Mouse (Mus musculus): ENCODE results near the gene Samd10. TPM values are rescaled to one million over a fixed set of nuclear protein-coding genes. Genes with fewer than 3 reads are reported as not detected.

The Samd10 gene
- 19.3 and 23.2 TPM in 2 replicates for polyA plus RNA-seq (2012; rRNA removed)

GRCm38 (mm10) chr2:181598454-181599351, at the start of gene Samd10:
Gene Samd10, minus strand, starts transcription at chr2:181599212.

DNA sequence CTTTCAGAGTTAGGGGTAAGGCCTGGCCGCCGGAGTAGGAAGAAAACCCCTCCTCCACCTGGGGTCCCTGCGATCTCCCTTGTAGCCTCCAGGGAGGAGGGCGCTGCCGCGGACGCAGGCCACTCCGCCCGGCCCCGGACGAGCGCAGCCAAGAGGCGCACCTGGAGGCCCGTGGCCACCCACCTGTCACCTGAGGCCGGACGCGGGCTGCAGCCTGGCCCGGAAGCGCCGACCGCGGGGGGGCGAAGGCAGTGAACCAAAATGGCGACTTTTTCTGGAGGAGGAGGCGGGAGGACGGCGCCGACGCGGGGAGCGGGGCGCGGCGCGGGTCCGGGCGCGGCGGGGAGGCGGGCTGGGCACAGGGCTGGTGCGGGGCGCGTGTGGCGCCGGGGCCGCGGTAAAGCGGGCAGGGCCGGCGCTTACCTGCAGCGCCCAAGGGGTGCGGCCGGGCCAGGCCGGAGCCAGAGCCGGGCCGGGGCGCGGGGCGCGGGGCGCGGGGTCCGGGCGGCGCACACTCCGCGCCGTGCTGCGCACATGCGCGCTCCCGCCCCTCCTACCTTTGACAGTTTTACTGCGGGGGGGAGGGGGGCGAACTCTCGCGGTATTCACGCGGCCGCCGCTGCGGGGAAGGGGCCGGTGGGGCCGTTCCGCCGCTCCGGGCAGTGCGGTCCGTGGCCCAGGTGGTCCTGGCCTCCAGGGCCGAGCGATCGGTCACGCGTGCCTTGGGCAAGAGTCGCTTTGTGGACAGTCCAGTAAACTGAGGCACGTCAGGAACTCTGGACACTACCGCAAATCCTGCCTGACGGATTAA, 6.6 kb downstream of the Samd10 start, which contains the start of gene Zfp512b:
Zfp512b (minus strand) TSS at position 573 of the 811 bp plus-strand sequence.

GRCm38 (mm10) chr2:181591528-181592085, 7.4 kb downstream of the Samd10 start, which contains the start of gene Prpf6:
Gene Prpf6, plus strand, starts transcription at chr2:181591868.

GRCm38 (mm10) chr2:181584411-181584942, 14.5 kb downstream of the Samd10 start, which contains the start of gene Uckl1:
Gene Uckl1, minus strand, starts transcription at chr2:181584892.

Other genes starting within 250 kb of the Samd10 start
- gene Zgpat, start 234.3 kb downstream of the Samd10 start, polyA plus RNA-seq (2012; rRNA removed): 8.3 and 8.7 TPM in 2 replicates
- 8.8 and 9.6 TPM in 2 replicates for gene Arfrp1, start 233.8 kb downstream of the Samd10 start, polyA plus RNA-seq (2012; rRNA removed)
- 58.1 and 58.4 TPM in 2 replicates for gene Lime1, start 219.1 kb downstream of the Samd10 start, polyA plus RNA-seq (2012; rRNA removed)
- gene Zbtb46, start 139.8 kb downstream of the Samd10 start, polyA plus RNA-seq (2012; rRNA removed): 0.84 and 1.0 TPM in 2 replicates
- gene Abhd16b, start 106.0 kb downstream of the Samd10 start, polyA plus RNA-seq (2012; rRNA removed): not detected in 2 replicates
- 9.2 and 9.4 TPM in 2 replicates for gene Tpd52l2, start 102.1 kb downstream of the Samd10 start, polyA plus RNA-seq (2012; rRNA removed)
- 14.2 and 15.9 TPM in 2 replicates for gene Dnajc5, start 78.7 kb downstream of the Samd10 start, polyA plus RNA-seq (2012; rRNA removed)
- 56.7 and 63.7 TPM in 2 replicates for gene Uckl1, start 14.3 kb downstream of the Samd10 start, polyA plus RNA-seq (2012; rRNA removed)
- 2.3 and 2.9 TPM in 2 replicates for gene Prpf6, start 7.3 kb downstream of the Samd10 start, polyA plus RNA-seq (2012; rRNA removed)
- gene Zfp512b, start 6.4 kb downstream of the Samd10 start, polyA plus RNA-seq (2012; rRNA removed): 11.0 and 13.7 TPM in 2 replicates
- gene Gm29797, start 57.8 kb upstream of the Samd10 start, polyA plus RNA-seq (2012; rRNA removed): 0.38 TPM in 1 of 2 replicates, not detected in the other
- gene Sox18, start 72.4 kb upstream of the Samd10 start, polyA plus RNA-seq (2012; rRNA removed): 52.0 and 83.5 TPM in 2 replicates
- gene Tcea2, start 81.1 kb upstream of the Samd10 start, polyA plus RNA-seq (2012; rRNA removed): 1.8 and 4.8 TPM in 2 replicates
- gene Rgs19, start 94.8 kb upstream of the Samd10 start, polyA plus RNA-seq (2012; rRNA removed): 16.6 and 21.6 TPM in 2 replicates
- not detected in 2 replicates for gene Lkaaear1, start 99.2 kb upstream of the Samd10 start, polyA plus RNA-seq (2012; rRNA removed)
- gene Oprl1, start 115.8 kb upstream of the Samd10 start, polyA plus RNA-seq (2012; rRNA removed): 0.11 and 0.25 TPM in 2 replicates
- gene Myt1, start 164.1 kb upstream of the Samd10 start, polyA plus RNA-seq (2012; rRNA removed): 0.22 and 0.34 TPM in 2 replicates
- gene Pcmtd2, start 238.6 kb upstream of the Samd10 start, polyA plus RNA-seq (2012; rRNA removed): 4.0 and 5.6 TPM in 2 replicates

Data from stomach, adult 2 months (tissue).